Mouse (Mus musculus): ENCODE measurements around the gene Mc1r. TPM values are rescaled to one million over a fixed set of nuclear protein-coding genes. Genes with fewer than 3 reads are reported as not detected.
"Not testable (repeated sequence)": the region's sequence is repeated elsewhere in the genome, so short reads cannot be mapped to it uniquely, and the experiment has no call there.

Gene Mc1r
- polyA plus RNA-seq, 1 experiment from 2014 or later: not detected

DNA sequence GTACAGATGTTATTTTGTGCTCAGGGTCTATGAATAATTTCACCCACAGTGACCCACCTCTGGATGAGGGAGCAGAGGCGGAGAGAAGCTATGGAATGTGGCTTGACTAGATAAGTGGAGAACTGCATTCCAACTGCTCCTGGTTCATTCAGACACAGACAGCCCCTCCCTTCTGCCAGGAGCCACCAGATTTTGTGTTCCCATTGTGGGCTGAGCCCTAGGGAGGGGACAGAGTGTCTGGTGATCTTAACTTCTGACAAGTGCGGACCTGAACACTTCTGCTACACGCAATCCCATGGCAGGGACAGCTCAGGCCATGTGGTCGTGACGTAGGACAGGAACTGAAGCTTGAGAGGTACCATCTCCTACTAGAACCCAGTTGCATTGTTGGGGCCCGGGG is 39.9 kb downstream of the Mc1r start:
- no peak overlapping the region for H3K27ac ChIP-seq (ENCODE audit: low read depth, low read length)
- no peaks in the 10 kb centered on the region for H3K4me1 ChIP-seq (replicated peaks; ENCODE audit: control insufficient read depth, insufficient read depth, low read length)
- no peaks in the 10 kb centered on the region for H3K27me3 ChIP-seq (replicated peaks; ENCODE audit: control insufficient read depth, insufficient read depth, low read length)
- H3K9ac ChIP-seq (ENCODE audit: low read depth, low read length): no peak overlapping the region
- no peaks in the 10 kb centered on the region; the same call in 1 of the 2 replicates for H3K36me3 ChIP-seq (ENCODE audit: control insufficient read depth, insufficient read depth)
- no peaks in the 10 kb centered on the region for H3K9me3 ChIP-seq (ENCODE audit: control insufficient read depth)
- no peak overlapping the region for H3K4me3 ChIP-seq (ENCODE audit: low read depth, low read length)
- ATAC-seq: no peak
- no peak overlapping the region for H3K4me2 ChIP-seq (replicated peaks; ENCODE audit: low read depth)
- 75% methylated on average over 6 of the region's 6 CpGs for WGBS
- no peak for TF ChIP-seq CTCF (IDR thresholded peaks at IDR 0.05; ENCODE audit: low read depth)

DNA sequence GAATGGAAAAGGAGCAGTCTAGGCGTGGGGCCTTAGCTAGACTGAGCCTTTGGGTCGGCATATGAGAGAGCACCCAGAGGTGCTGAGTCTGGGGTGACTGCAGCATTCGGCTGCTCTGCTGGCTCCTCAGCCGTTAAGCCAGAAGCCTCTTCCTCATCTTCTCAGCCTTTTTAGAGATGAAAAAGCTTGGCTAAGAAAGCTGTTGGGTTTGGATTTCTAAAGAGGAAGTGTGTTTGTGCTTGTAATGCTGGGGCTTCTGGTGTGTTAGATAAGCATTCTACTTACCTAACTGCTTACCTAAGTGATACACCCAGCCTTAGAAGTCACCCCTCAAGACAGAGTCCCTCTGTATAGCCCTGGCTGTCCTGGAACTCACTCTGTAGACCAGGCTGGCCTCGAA is 43.9 kb downstream of the Mc1r start:
- no peak for ATAC-seq
- Histone ChIP-seq H3K9ac (ENCODE audit: low read depth, low read length) (no peak overlapping the region), H3K4me2 (replicated peaks; ENCODE audit: low read depth) (no peak overlapping the region), H3K4me3 (ENCODE audit: low read depth, low read length) (no peak overlapping the region), H3K9me3 (ENCODE audit: control insufficient read depth) (no peaks in the 10 kb centered on the region), H3K36me3 (ENCODE audit: control insufficient read depth, insufficient read depth) (peaks cover 33% of the 10 kb centered on the region), H3K27ac (ENCODE audit: low read depth, low read length) (no peak overlapping the region), H3K4me1 (replicated peaks; ENCODE audit: control insufficient read depth, insufficient read depth, low read length) (no peaks in the 10 kb centered on the region), H3K27me3 (replicated peaks; ENCODE audit: control insufficient read depth, insufficient read depth, low read length) (no peaks in the 10 kb centered on the region)
- WGBS: 89% methylated on average over 5 of the region's 5 CpGs
- TF ChIP-seq CTCF (IDR thresholded peaks at IDR 0.05; ENCODE audit: low read depth): no peak

DNA sequence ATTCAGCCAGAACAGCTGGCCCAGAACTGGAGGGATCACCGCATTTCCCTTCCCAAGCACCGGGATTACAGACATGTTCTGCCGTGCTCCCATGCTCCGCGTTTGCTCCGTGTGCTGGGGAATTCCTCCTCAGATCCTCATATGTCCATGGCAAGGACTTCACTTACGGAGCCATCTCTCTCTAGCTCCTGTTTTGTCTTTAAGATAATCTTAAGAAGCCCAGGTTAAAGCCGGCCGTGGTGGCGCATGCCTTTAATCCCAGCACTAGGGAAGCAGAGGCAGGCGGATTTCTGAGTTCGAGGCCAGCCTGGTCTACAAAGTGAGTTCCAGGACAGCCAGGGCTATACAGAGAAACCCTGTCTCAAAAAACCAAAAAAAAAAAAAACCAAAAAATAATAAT is 44.8 kb downstream of the Mc1r start:
- not testable (repeated sequence) for H3K4me3 ChIP-seq (ENCODE audit: low read depth, low read length); H3K27me3 ChIP-seq (replicated peaks; ENCODE audit: control insufficient read depth, insufficient read depth, low read length); H3K9me3 ChIP-seq (ENCODE audit: control insufficient read depth); H3K4me1 ChIP-seq (replicated peaks; ENCODE audit: control insufficient read depth, insufficient read depth, low read length); H3K27ac ChIP-seq (ENCODE audit: low read depth, low read length); H3K9ac ChIP-seq (ENCODE audit: low read depth, low read length); ATAC-seq; H3K4me2 ChIP-seq (replicated peaks; ENCODE audit: low read depth)
- peaks cover 42% of the 10 kb centered on the region for H3K36me3 ChIP-seq (ENCODE audit: control insufficient read depth, insufficient read depth)
- 91% methylated on average over 12 of the region's 12 CpGs for WGBS

- H3K9me3 ChIP-seq (ENCODE audit: control insufficient read depth): no peaks in the 10 kb centered on the region
- 76% methylated on average over 4 of the region's 4 CpGs for WGBS
- no peak for TF ChIP-seq CTCF (IDR thresholded peaks at IDR 0.05; ENCODE audit: low read depth)
These were observed 45.2 kb downstream of the Mc1r start for GRCm38 (mm10) chr8:123452149-123452548.

GRCm38 (mm10) chr8:123453291-123453690 is 46.4 kb downstream of the Mc1r start:
- Histone ChIP-seq H3K4me2 (replicated peaks; ENCODE audit: low read depth) (no peak overlapping the region), H3K4me1 (replicated peaks; ENCODE audit: control insufficient read depth, insufficient read depth, low read length) (no peaks in the 10 kb centered on the region), H3K4me3 (ENCODE audit: low read depth, low read length) (no peak overlapping the region), H3K27ac (ENCODE audit: low read depth, low read length) (no peak overlapping the region), H3K9me3 (ENCODE audit: control insufficient read depth) (no peaks in the 10 kb centered on the region), H3K27me3 (replicated peaks; ENCODE audit: control insufficient read depth, insufficient read depth, low read length) (no peaks in the 10 kb centered on the region), H3K9ac (ENCODE audit: low read depth, low read length) (no peak overlapping the region), H3K36me3 (ENCODE audit: control insufficient read depth, insufficient read depth) (peaks cover 50% of the 10 kb centered on the region)
- no peak for TF ChIP-seq CTCF (IDR thresholded peaks at IDR 0.05; ENCODE audit: low read depth)
- WGBS: 75% methylated on average over 7 of the region's 7 CpGs
- ATAC-seq: no peak

More at GRCm38 (mm10) chr8:123452149-123452548, 45.2 kb downstream of the Mc1r start:
- no peak overlapping the region for H3K4me2 ChIP-seq (replicated peaks; ENCODE audit: low read depth)
- no peak overlapping the region for H3K9ac ChIP-seq (ENCODE audit: low read depth, low read length)
- no peak overlapping the region for H3K27ac ChIP-seq (ENCODE audit: low read depth, low read length)
- peaks cover 42% of the 10 kb centered on the region for H3K36me3 ChIP-seq (ENCODE audit: control insufficient read depth, insufficient read depth)
- H3K4me1 ChIP-seq (replicated peaks; ENCODE audit: control insufficient read depth, insufficient read depth, low read length): no peaks in the 10 kb centered on the region
- no peak for ATAC-seq
- no peak overlapping the region for H3K4me3 ChIP-seq (ENCODE audit: low read depth, low read length)
- no peaks in the 10 kb centered on the region for H3K27me3 ChIP-seq (replicated peaks; ENCODE audit: control insufficient read depth, insufficient read depth, low read length)

GRCm38 (mm10) chr8:123453951-123454350 is 47.0 kb downstream of the Mc1r start:
- WGBS: 89% methylated on average over 5 of the region's 5 CpGs
- peaks cover 55% of the 10 kb centered on the region for H3K36me3 ChIP-seq (ENCODE audit: control insufficient read depth, insufficient read depth)

DNA sequence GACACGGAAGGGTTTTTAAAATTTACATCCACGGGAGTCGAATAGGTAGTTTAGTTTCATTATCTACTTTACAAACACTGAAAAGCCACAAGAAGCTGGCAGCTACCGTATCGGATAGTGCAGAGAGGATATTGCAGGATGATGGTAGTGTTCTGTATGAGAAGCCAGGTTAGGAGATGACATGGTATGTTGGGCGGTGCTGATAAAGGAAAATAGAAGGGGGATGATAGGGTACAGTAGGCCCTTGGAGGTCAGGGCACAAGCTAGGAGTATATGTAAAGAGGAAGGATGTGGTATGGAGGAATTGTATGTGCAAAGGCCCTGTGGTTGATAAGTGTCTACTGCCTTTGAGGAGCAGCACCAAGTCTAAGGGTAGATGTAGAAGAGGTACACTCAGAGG is 47.7 kb downstream of the Mc1r start:
- Histone ChIP-seq H3K4me1 (replicated peaks; ENCODE audit: control insufficient read depth, insufficient read depth, low read length) (no peaks in the 10 kb centered on the region), H3K9ac (ENCODE audit: low read depth, low read length) (no peak overlapping the region), H3K27ac (ENCODE audit: low read depth, low read length) (no peak overlapping the region), H3K36me3 (ENCODE audit: control insufficient read depth, insufficient read depth) (peaks cover 61% of the 10 kb centered on the region), H3K4me2 (replicated peaks; ENCODE audit: low read depth) (no peak overlapping the region), H3K9me3 (ENCODE audit: control insufficient read depth) (no peaks in the 10 kb centered on the region), H3K27me3 (replicated peaks; ENCODE audit: control insufficient read depth, insufficient read depth, low read length) (no peaks in the 10 kb centered on the region), H3K4me3 (ENCODE audit: low read depth, low read length) (no peak overlapping the region)
- no peak for TF ChIP-seq CTCF (IDR thresholded peaks at IDR 0.05; ENCODE audit: low read depth)
- 93% methylated on average over 6 of the region's 6 CpGs for WGBS
- no peak for ATAC-seq

More at GRCm38 (mm10) chr8:123453951-123454350, 47.0 kb downstream of the Mc1r start:
- TF ChIP-seq CTCF (IDR thresholded peaks at IDR 0.05; ENCODE audit: low read depth): no peak
- Histone ChIP-seq H3K4me2 (replicated peaks; ENCODE audit: low read depth) (no peak overlapping the region), H3K4me3 (ENCODE audit: low read depth, low read length) (no peak overlapping the region), H3K4me1 (replicated peaks; ENCODE audit: control insufficient read depth, insufficient read depth, low read length) (no peaks in the 10 kb centered on the region), H3K9ac (ENCODE audit: low read depth, low read length) (no peak overlapping the region), H3K27ac (ENCODE audit: low read depth, low read length) (no peak overlapping the region), H3K9me3 (ENCODE audit: control insufficient read depth) (no peaks in the 10 kb centered on the region), H3K27me3 (replicated peaks; ENCODE audit: control insufficient read depth, insufficient read depth, low read length) (no peaks in the 10 kb centered on the region)
- ATAC-seq: no peak

Other genes starting within 250 kb of the Mc1r start
- 3.4 and 3.5 TPM in 2 replicates for gene Sult5a1, start 248.8 kb upstream of the Mc1r start, polyA plus RNA-seq (2015; fragmentation: Nextera tagmentation; extraction: Ambion mirVana)
- 30.8 and 32.7 TPM in 2 replicates for gene Dpep1, start 220.9 kb upstream of the Mc1r start, polyA plus RNA-seq (2015; fragmentation: Nextera tagmentation; extraction: Ambion mirVana)
- gene Chmp1a, start 194.3 kb upstream of the Mc1r start, polyA plus RNA-seq (2015; fragmentation: Nextera tagmentation; extraction: Ambion mirVana): 203 TPM in 2 replicates
- 0.55 and 1.2 TPM in 2 replicates for gene Spata33, start 194.3 kb upstream of the Mc1r start, polyA plus RNA-seq (2015; fragmentation: Nextera tagmentation; extraction: Ambion mirVana)
- 11.8 and 14.0 TPM in 2 replicates for gene Cdk10, start 182.3 kb upstream of the Mc1r start, polyA plus RNA-seq (2015; fragmentation: Nextera tagmentation; extraction: Ambion mirVana)
- gene Spata2l, start 170.9 kb upstream of the Mc1r start, polyA plus RNA-seq (2015; fragmentation: Nextera tagmentation; extraction: Ambion mirVana): 5.0 TPM in 2 replicates
- gene Zfp276, start 152.9 kb upstream of the Mc1r start, polyA plus RNA-seq (2015; fragmentation: Nextera tagmentation; extraction: Ambion mirVana): 7.2 and 7.4 TPM in 2 replicates
- 7.1 and 8.3 TPM in 2 replicates for gene Vps9d1, start 152.8 kb upstream of the Mc1r start, polyA plus RNA-seq (2015; fragmentation: Nextera tagmentation; extraction: Ambion mirVana)
- 5.3 and 7.8 TPM in 2 replicates for gene Fanca, start 88.5 kb upstream of the Mc1r start, polyA plus RNA-seq (2015; fragmentation: Nextera tagmentation; extraction: Ambion mirVana)
- 1.8 and 2.5 TPM in 2 replicates for gene Spire2, start 74.4 kb upstream of the Mc1r start, polyA plus RNA-seq (2015; fragmentation: Nextera tagmentation; extraction: Ambion mirVana)
- gene Tcf25, start 33.4 kb upstream of the Mc1r start, polyA plus RNA-seq (2015; fragmentation: Nextera tagmentation; extraction: Ambion mirVana): 147 and 178 TPM in 2 replicates
- 22.5 and 23.9 TPM in 2 replicates for gene Tubb3, start 4.3 kb downstream of the Mc1r start, polyA plus RNA-seq (2015; fragmentation: Nextera tagmentation; extraction: Ambion mirVana)
- 16.6 and 18.4 TPM in 2 replicates for gene Def8, start 16.4 kb downstream of the Mc1r start, polyA plus RNA-seq (2015; fragmentation: Nextera tagmentation; extraction: Ambion mirVana)
- gene Afg3l1, start 70.8 kb downstream of the Mc1r start, polyA plus RNA-seq (2015; fragmentation: Nextera tagmentation; extraction: Ambion mirVana): 30.8 and 34.7 TPM in 2 replicates
- gene Dbndd1, start 108.4 kb downstream of the Mc1r start, polyA plus RNA-seq (2015; fragmentation: Nextera tagmentation; extraction: Ambion mirVana): 0.87 and 0.93 TPM in 2 replicates
- 6.8 TPM in 2 replicates for gene Gas8, start 111.7 kb downstream of the Mc1r start, polyA plus RNA-seq (2015; fragmentation: Nextera tagmentation; extraction: Ambion mirVana)
- gene Rhou, start 246.8 kb downstream of the Mc1r start, polyA plus RNA-seq (2015; fragmentation: Nextera tagmentation; extraction: Ambion mirVana): 18.7 and 19.5 TPM in 2 replicates

Data from intestine, postnatal 0 days (tissue).